Comparison of ENCODE assay signal across 21 mouse cellular contexts in genomic region chr10:43128750-43129149, GRCm38 (mm10). TPM values are rescaled to one million over a fixed set of nuclear protein-coding genes. Genes with fewer than 3 reads are reported as not detected.
DNase-seq lines count a peak whose midpoint lies in the region; ATAC-seq and TF ChIP-seq lines count a peak whose summit lies in the region.
"Had no signal": no experiment of that assay in that cellular context is flagged by ENCODE, and none has a peak within 500 bp of the region (broad histone marks: within the 10 kb centered on the region; RNA-seq: fewer than 3 reads in every experiment).

No protein-coding gene starts in this region.

- peak; percentile 52; the same call in 1 of the 2 replicates for ATAC-seq in forebrain, embryonic 13.5 days
- ATAC-seq in hindbrain, embryonic 14.5 days (ENCODE audit: low FRiP score) = no peak
- no peak for ATAC-seq in hindbrain, embryonic 11.5 days (ENCODE audit: low FRiP score)
- ATAC-seq in forebrain, embryonic 15.5 days (replicated peaks) = peak; percentile 15; the same call in 1 of the 2 replicates
- no peak for ATAC-seq in liver, postnatal 0 days
- no peak for ATAC-seq in neural tube, embryonic 15.5 days (ENCODE audit: low FRiP score)
- ATAC-seq: activated CD4-positive, CD25-positive, alpha-beta regulatory T cell, adult 4 months; inflammation-experienced regulatory T-cells, adult 6 months; intestine, postnatal 0 days; Patski had no signal

- H3K27ac ChIP-seq in forebrain, embryonic 13.5 days = no peak overlapping the region
- no peak overlapping the region for H3K27ac ChIP-seq in forebrain, embryonic 10.5 days
- 0 out of 2 replicates have a peak overlapping the region, but pooled peaks have one; percentile 1 for H3K27ac ChIP-seq in hindbrain, embryonic 14.5 days
- no peak overlapping the region for H3K27ac ChIP-seq in hindbrain, embryonic 11.5 days (ENCODE audit: low read depth, low read length)
- peak overlapping the region; percentile 42 for H3K27ac ChIP-seq in forebrain, embryonic 15.5 days (replicated peaks)
- no peak overlapping the region for H3K27ac ChIP-seq in liver, postnatal 0 days (ENCODE audit: low read depth)
- no peak overlapping the region for H3K27ac ChIP-seq in neural tube, embryonic 15.5 days (replicated peaks)
- H3K27ac ChIP-seq: heart, adult 2 months; heart, embryonic 15.5 days; hindbrain, embryonic 12.5 days had no signal

- no peak overlapping the region for H3K4me3 ChIP-seq in forebrain, embryonic 13.5 days
- no peak overlapping the region for H3K4me3 ChIP-seq in forebrain, embryonic 10.5 days
- no peak overlapping the region for H3K4me3 ChIP-seq in hindbrain, embryonic 14.5 days (replicated peaks; ENCODE audit: low read length)
- no peak overlapping the region for H3K4me3 ChIP-seq in hindbrain, embryonic 11.5 days (ENCODE audit: low read depth, low read length)
- H3K4me3 ChIP-seq in forebrain, embryonic 15.5 days = no peak overlapping the region
- no peak overlapping the region for H3K4me3 ChIP-seq in liver, postnatal 0 days (ENCODE audit: low read depth, low read length)
- no peak overlapping the region for H3K4me3 ChIP-seq in neural tube, embryonic 15.5 days (replicated peaks)
- H3K4me3 ChIP-seq: embryonic facial prominence, embryonic 10.5 days; heart, adult 2 months; heart, embryonic 15.5 days; hindbrain, embryonic 12.5 days had no signal

- no peaks in the 10 kb centered on the region for H3K27me3 ChIP-seq in forebrain, embryonic 13.5 days
- H3K27me3 ChIP-seq in forebrain, embryonic 10.5 days (ENCODE audit: poor library complexity, severe bottlenecking) = no peaks in the 10 kb centered on the region
- H3K27me3 ChIP-seq in hindbrain, embryonic 14.5 days (ENCODE audit: control insufficient read depth, insufficient read depth, low read length) = no peaks in the 10 kb centered on the region
- H3K27me3 ChIP-seq in hindbrain, embryonic 11.5 days (ENCODE audit: control insufficient read depth, insufficient read depth, low read length) = no peaks in the 10 kb centered on the region
- no peaks in the 10 kb centered on the region for H3K27me3 ChIP-seq in forebrain, embryonic 15.5 days
- no peaks in the 10 kb centered on the region for H3K27me3 ChIP-seq in liver, postnatal 0 days (ENCODE audit: insufficient read depth, low read length)
- H3K27me3 ChIP-seq in neural tube, embryonic 15.5 days (replicated peaks) = no peaks in the 10 kb centered on the region
- H3K27me3 ChIP-seq: heart, embryonic 15.5 days; hindbrain, embryonic 12.5 days; Patski had no signal

- DNase-seq in forebrain, embryonic 10.5 days (ENCODE audit: extremely low spot score, low spot score) = no peak
- DNase-seq in hindbrain, embryonic 14.5 days (ENCODE audit: low spot score) = no peak
- DNase-seq in hindbrain, embryonic 11.5 days (ENCODE audit: low spot score) = no peak
- DNase-seq in retina, postnatal 1 day = peak; percentile 57
- no peak for DNase-seq in liver, postnatal 0 days
- DNase-seq: adrenal gland, postnatal 14 days; cerebellum, adult 9-11 months; heart, adult 2 months; heart, postnatal 14 days; kidney, adult 8-10 months had no signal

- peaks cover 4% of the 10 kb centered on the region for H3K36me3 ChIP-seq in forebrain, embryonic 13.5 days (ENCODE audit: poor library complexity, severe bottlenecking)
- peaks cover 18% of the 10 kb centered on the region for H3K36me3 ChIP-seq in forebrain, embryonic 10.5 days (replicated peaks)
- peaks cover 13% of the 10 kb centered on the region for H3K36me3 ChIP-seq in hindbrain, embryonic 14.5 days (replicated peaks; ENCODE audit: control insufficient read depth, insufficient read depth)
- H3K36me3 ChIP-seq in hindbrain, embryonic 11.5 days (ENCODE audit: control insufficient read depth, insufficient read depth, low read length) = no peaks in the 10 kb centered on the region
- no peaks in the 10 kb centered on the region for H3K36me3 ChIP-seq in forebrain, embryonic 15.5 days
- no peaks in the 10 kb centered on the region for H3K36me3 ChIP-seq in liver, postnatal 0 days (replicated peaks; ENCODE audit: insufficient read depth, low read length)
- 0 out of 2 replicates have a peak, but pooled peaks cover 7% of the 10 kb centered on the region for H3K36me3 ChIP-seq in neural tube, embryonic 15.5 days
- H3K36me3 ChIP-seq: heart, embryonic 15.5 days had no signal

- 49% methylated on average over 3 of the region's 3 CpGs for WGBS in forebrain, embryonic 13.5 days
- WGBS in forebrain, embryonic 10.5 days = 73% methylated on average over 3 of the region's 3 CpGs
- WGBS in hindbrain, embryonic 14.5 days = 26% methylated on average over 3 of the region's 3 CpGs
- 43% methylated on average over 3 of the region's 3 CpGs for WGBS in hindbrain, embryonic 11.5 days
- 52% methylated on average over 3 of the region's 3 CpGs for whole genome bisulfite sequencing in forebrain, embryonic 15.5 days
- WGBS in liver, postnatal 0 days (ENCODE audit: insufficient replicate concordance) = 71% methylated on average over 3 of the region's 3 CpGs
- WGBS in neural tube, embryonic 15.5 days = 29% methylated on average over 3 of the region's 3 CpGs

- H3K9ac ChIP-seq in forebrain, embryonic 13.5 days = no peak overlapping the region
- no peak overlapping the region for H3K9ac ChIP-seq in hindbrain, embryonic 14.5 days
- H3K9ac ChIP-seq in hindbrain, embryonic 11.5 days (ENCODE audit: low read depth, low read length) = no peak overlapping the region
- no peak overlapping the region for H3K9ac ChIP-seq in forebrain, embryonic 15.5 days (replicated peaks)
- H3K9ac ChIP-seq in liver, postnatal 0 days (replicated peaks) = no peak overlapping the region
- H3K9ac ChIP-seq in neural tube, embryonic 15.5 days (replicated peaks) = no peak overlapping the region
- H3K9ac ChIP-seq: heart, embryonic 15.5 days; hindbrain, embryonic 12.5 days had no signal

- no peak for TF ChIP-seq CTCF in liver, postnatal 0 days (IDR thresholded peaks at IDR 0.05; ENCODE audit: low read depth)

- no peaks in the 10 kb centered on the region for H3K9me3 ChIP-seq in forebrain, embryonic 13.5 days (replicated peaks)
- H3K9me3 ChIP-seq in forebrain, embryonic 10.5 days = no peaks in the 10 kb centered on the region
- no peaks in the 10 kb centered on the region for H3K9me3 ChIP-seq in hindbrain, embryonic 14.5 days (ENCODE audit: control insufficient read depth, low read length)
- no peaks in the 10 kb centered on the region for H3K9me3 ChIP-seq in hindbrain, embryonic 11.5 days (ENCODE audit: control insufficient read depth, low read length)
- H3K9me3 ChIP-seq in forebrain, embryonic 15.5 days = no peaks in the 10 kb centered on the region
- H3K9me3 ChIP-seq in liver, postnatal 0 days (ENCODE audit: low read length) = no peaks in the 10 kb centered on the region
- H3K9me3 ChIP-seq in neural tube, embryonic 15.5 days (replicated peaks) = no peaks in the 10 kb centered on the region
- H3K9me3 ChIP-seq: embryonic facial prominence, embryonic 10.5 days; heart, embryonic 15.5 days; hindbrain, embryonic 12.5 days had no signal

- H3K4me2 ChIP-seq in forebrain, embryonic 13.5 days = no peak overlapping the region
- no peak overlapping the region for H3K4me2 ChIP-seq in hindbrain, embryonic 14.5 days (replicated peaks)
- H3K4me2 ChIP-seq in hindbrain, embryonic 11.5 days (replicated peaks; ENCODE audit: low read depth, low read length) = no peak overlapping the region
- H3K4me2 ChIP-seq in forebrain, embryonic 15.5 days (replicated peaks) = no peak overlapping the region
- no peak overlapping the region for H3K4me2 ChIP-seq in liver, postnatal 0 days (ENCODE audit: low read depth, low read length)
- no peak overlapping the region for H3K4me2 ChIP-seq in neural tube, embryonic 15.5 days
- H3K4me2 ChIP-seq: heart, embryonic 11.5 days; heart, embryonic 15.5 days; hindbrain, embryonic 12.5 days had no signal

- no peak for TF ChIP-seq EP300 in liver, postnatal 0 days (IDR thresholded peaks at IDR 0.05; ENCODE audit: low read depth)

- peaks cover 25% of the 10 kb centered on the region for H3K4me1 ChIP-seq in forebrain, embryonic 13.5 days
- H3K4me1 ChIP-seq in forebrain, embryonic 10.5 days = peaks cover 55% of the 10 kb centered on the region
- H3K4me1 ChIP-seq in hindbrain, embryonic 14.5 days (replicated peaks; ENCODE audit: control insufficient read depth, insufficient read depth, low read length) = 0 out of 2 replicates have a peak, but pooled peaks cover 7% of the 10 kb centered on the region
- no peaks in the 10 kb centered on the region for H3K4me1 ChIP-seq in hindbrain, embryonic 11.5 days (replicated peaks; ENCODE audit: control insufficient read depth, insufficient read depth, low read length)
- H3K4me1 ChIP-seq in forebrain, embryonic 15.5 days = peaks cover 28% of the 10 kb centered on the region
- H3K4me1 ChIP-seq in liver, postnatal 0 days (ENCODE audit: insufficient read depth) = no peaks in the 10 kb centered on the region
- peaks cover 8% of the 10 kb centered on the region; the same call in 1 of the 2 replicates for H3K4me1 ChIP-seq in neural tube, embryonic 15.5 days

RNA-seq across cellular contexts. Expression of gene Sobp, which starts 45.6 kb away (rescaled TPM):
- 9.0 and 9.3 TPM in 2 replicates for polyA plus RNA-seq in forebrain, embryonic 13.5 days (2015; fragmentation: Nextera tagmentation; extraction: Ambion mirVana)
- polyA plus RNA-seq in forebrain, embryonic 10.5 days (2016; fragmentation: Nextera tagmentation; extraction: Ambion mirVana) = 1.8 and 2.0 TPM in 2 replicates
- 16.0 and 16.8 TPM in 2 replicates for polyA plus RNA-seq in hindbrain, embryonic 14.5 days (2014; fragmentation: Nextera tagmentation; extraction: Ambion mirVana)
- 7.1 and 11.1 TPM in 2 replicates for polyA plus RNA-seq in hindbrain, embryonic 11.5 days (2014; fragmentation: Nextera tagmentation; extraction: Ambion mirVana)
- polyA plus RNA-seq in forebrain, embryonic 15.5 days (2015; fragmentation: Nextera tagmentation; extraction: Ambion mirVana) = 15.1 and 16.2 TPM in 2 replicates
- polyA plus RNA-seq in liver, postnatal 0 days (2015; fragmentation: Nextera tagmentation; extraction: Ambion mirVana) = 0.02 TPM in 2 replicates
- polyA plus RNA-seq in neural tube, embryonic 15.5 days (2015; fragmentation: Nextera tagmentation; extraction: Ambion mirVana) = 7.7 and 10.0 TPM in 2 replicates
- polyA plus RNA-seq: activated CD4-positive, CD25-positive, alpha-beta regulatory T cell, adult 4 months; inflammation-experienced regulatory T-cells, adult 6 months had no signal

RNA-seq across cellular contexts. Expression of gene 9030612E09Rik, which starts 45.8 kb away (rescaled TPM):
- polyA plus RNA-seq in forebrain, embryonic 13.5 days (2015; fragmentation: Nextera tagmentation; extraction: Ambion mirVana) = 1.7 and 2.2 TPM in 2 replicates
- polyA plus RNA-seq in forebrain, embryonic 10.5 days (2016; fragmentation: Nextera tagmentation; extraction: Ambion mirVana) = 1.0 and 1.1 TPM in 2 replicates
- 1.6 and 2.3 TPM in 2 replicates for polyA plus RNA-seq in hindbrain, embryonic 14.5 days (2014; fragmentation: Nextera tagmentation; extraction: Ambion mirVana)
- 1.4 and 2.0 TPM in 2 replicates for polyA plus RNA-seq in hindbrain, embryonic 11.5 days (2014; fragmentation: Nextera tagmentation; extraction: Ambion mirVana)
- polyA plus RNA-seq in forebrain, embryonic 15.5 days (2015; fragmentation: Nextera tagmentation; extraction: Ambion mirVana) = 2.0 and 2.5 TPM in 2 replicates
- polyA plus RNA-seq in liver, postnatal 0 days (2015; fragmentation: Nextera tagmentation; extraction: Ambion mirVana) = not detected in 2 replicates
- polyA plus RNA-seq in neural tube, embryonic 15.5 days (2015; fragmentation: Nextera tagmentation; extraction: Ambion mirVana) = 1.4 and 1.5 TPM in 2 replicates
- polyA plus RNA-seq: activated CD4-positive, CD25-positive, alpha-beta regulatory T cell, adult 4 months; inflammation-experienced regulatory T-cells, adult 6 months had no signal

Comparison
In these comparisons a context has a peak if more than half of its experiments do, and no peak if none do; other contexts are left out.
1. H3K27ac ChIP-seq: peak in hindbrain, embryonic 14.5 days (single experiment) and forebrain, embryonic 15.5 days (single experiment); none in forebrain, embryonic 13.5 days (single experiment), forebrain, embryonic 10.5 days (single experiment), hindbrain, embryonic 11.5 days (single experiment), liver, postnatal 0 days (single experiment) and neural tube, embryonic 15.5 days (single experiment).
2. ATAC-seq: peak in forebrain, embryonic 13.5 days (single experiment) and forebrain, embryonic 15.5 days (single experiment); none in hindbrain, embryonic 14.5 days (single experiment), hindbrain, embryonic 11.5 days (single experiment), liver, postnatal 0 days (single experiment) and neural tube, embryonic 15.5 days (single experiment).